Mouse (Mus musculus): ENCODE data around the gene Hk1.

GRCm38 (mm10) chr10:62334686-62335422, 44.9 kb downstream of the Hk1 start:
- TF ChIP-seq CTCF (IDR thresholded peaks at IDR 0.05; ENCODE audit: low read depth) (no peak), EP300 (IDR thresholded peaks at IDR 0.05; ENCODE audit: low read depth) (no peak)

Measured in liver, postnatal 0 days (tissue).